Mouse (Mus musculus) cerebellum, postnatal 14 days (tissue): ENCODE measurements around the gene Tnip2.

ENCODE experiments used
- DNase-seq, 2 experiments: peaks; one replicate each; pipeline ENCODE4 v3.0.0; 2021; ENCODE audit warnings: mixed read lengths in 2 of 2

The Tnip2 gene

DNA sequence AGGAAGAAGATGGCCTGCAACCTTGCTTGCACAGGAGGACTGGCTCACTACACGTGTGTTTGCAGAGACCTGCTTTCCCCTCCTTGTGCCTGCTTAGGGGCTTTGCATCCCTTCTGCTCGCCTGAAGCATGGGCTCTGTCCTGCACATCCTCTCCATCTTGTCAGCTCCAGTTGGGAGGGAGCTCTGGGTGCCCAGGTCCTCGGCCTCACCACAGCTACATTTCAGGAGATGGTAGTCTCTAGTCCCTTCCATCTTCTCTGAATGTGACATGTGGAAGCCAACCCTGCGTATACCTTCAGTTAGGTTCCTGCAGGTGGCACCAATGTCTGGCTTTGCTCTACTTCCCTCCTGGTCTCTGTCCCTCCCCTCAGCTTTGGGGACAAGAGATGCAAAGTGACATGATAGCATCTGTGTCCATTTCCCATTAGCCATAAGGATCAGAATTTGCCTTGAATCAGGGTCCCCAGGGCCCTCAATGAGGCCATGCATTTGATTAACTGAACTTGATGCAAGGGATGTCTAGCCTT lies 10.2 kb upstream of the Tnip2 start:
- no peak for DNase-seq

DNA sequence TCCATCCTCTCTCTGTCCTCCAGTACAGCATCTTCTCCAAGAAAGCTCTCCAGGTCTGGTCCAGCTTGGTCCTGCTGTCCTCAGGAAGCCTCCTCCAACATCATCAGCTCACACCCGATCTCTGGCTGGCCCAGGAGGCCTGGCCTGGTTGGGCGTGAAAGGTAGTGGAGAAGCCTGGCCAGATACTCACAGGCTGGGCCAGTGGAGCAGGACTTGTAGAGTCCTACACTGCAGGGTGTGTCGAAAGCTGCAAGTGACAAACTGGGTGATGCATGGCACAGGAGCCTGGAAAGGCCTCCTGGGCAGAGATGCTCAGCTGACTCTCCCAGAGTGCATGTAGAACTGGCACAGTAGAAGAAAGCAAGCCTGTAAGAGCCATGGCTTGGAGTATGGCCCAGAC lies 7.5 kb upstream of the Tnip2 start:
- DNase-seq, result no peak

DNA sequence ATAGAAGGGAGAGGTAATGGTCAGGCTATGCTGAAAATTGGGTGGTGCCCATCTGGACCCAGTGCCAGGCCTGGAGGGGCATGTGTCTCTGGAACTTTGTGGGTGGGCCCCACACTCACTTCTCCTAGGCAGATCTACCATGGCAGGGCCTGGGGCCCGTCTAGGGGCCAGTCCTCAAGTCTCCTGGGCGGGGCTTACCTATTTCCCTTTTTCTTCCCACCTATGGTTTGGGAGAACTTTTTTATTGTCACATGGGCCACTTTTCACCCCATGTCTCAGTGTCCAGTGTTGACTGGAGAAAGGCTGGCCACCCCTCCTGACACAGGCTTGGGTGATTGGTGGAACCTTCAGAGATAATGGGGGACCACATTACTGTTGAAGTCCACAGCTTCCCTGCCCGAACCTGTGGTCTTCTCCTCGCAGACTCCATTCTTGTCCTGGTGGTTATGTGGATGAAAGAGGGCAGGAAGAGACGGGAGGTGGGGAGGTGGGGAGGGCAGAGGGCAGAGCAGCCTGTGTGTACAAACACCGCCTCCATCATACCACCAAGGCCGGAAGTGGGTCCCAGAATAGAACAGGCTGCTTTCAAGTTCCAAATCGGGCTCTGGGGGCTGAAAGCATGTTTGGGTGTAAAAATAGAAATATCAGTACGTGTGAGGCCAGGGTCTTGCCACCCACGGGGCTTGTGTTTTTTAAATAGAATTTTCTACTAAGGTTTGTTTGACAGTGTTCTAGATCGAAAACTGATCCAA lies 6.8 kb upstream of the Tnip2 start:
- no peak for DNase-seq

DNA sequence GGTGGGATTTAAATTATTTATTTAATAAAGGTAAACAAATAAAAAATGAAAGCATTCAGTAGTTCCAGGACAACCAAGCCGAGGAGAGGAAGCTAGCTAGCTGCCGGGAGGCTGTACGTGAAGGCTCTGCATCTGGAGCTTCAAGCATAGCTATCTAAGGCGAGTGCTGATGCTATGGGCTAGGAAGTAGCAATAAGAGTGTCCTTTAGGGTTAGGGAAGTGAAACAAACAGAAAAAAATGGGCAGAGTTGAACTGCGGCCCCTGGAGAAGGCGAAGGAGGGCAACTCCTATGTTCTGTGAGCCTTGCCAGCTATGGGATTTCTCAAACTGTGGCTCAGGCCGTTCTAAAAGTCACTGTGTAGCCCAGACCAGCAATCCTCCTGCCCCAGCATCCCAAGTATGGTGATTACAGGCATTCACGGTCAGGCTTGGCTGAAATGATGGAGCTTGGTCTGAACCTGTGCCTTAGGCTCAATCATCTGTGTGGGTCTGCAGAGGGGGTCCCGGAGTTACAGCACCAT lies 5.7 kb upstream of the Tnip2 start:
- no peak for DNase-seq

DNA sequence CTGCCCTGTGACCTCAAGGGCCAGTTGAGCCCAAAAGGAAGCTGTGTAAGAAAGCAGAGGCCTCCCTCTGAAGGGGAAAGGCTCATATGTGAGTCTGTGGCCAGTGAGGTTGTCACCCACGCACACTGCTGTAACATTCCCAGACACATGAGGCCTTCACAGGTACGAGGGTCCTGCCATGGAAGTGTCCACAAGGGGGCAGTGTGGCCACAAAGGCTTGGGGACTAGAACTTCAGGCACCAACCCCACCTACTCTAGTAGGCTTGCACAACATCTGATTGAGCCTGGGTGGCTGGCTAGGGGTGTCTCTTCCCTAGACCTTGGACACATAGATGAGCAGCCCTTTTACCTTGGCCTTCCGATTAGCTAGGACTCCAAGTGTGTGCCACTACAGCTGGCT lies 4.1 kb upstream of the Tnip2 start:
- DNase-seq, result peak; percentile 85 to 91

DNA sequence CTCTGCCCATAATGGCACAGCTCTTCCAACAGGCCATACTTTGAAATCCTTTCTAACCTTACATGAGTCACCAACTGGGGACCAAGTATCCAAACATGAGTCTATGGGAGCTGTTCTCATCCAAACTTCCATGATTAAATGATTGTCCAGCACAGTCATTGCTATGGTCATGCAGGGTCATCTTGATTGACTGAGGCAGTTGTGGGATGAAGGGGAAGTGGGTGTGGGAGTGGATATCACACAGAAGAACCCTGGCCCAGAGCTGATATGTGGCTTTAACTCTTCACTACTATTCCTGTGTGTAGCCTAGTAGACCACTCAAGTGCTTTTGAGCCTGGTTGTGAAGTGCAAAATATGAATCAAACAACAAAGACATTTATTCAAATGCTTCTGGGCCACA lies 1.3 kb upstream of the Tnip2 start:
- DNase-seq, result no peak

DNA sequence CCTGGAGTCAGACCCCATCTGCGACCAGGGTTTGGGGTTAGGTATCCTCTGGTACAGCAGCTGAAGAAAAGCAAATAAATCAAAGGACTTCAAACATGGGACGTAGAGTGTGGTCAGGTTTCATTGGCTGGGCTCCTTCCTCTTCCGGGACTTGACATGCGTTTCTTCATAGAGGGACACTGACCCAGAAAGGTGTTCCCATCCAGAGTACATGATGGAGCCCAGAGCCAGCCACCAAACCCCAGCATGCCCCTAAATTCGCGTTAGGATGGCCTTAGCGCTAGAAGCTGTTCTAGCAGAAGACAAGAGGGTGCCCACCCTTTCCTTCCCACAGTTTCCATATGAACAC lies 401 bp upstream of the Tnip2 start:
- DNase-seq, result no peak

DNA sequence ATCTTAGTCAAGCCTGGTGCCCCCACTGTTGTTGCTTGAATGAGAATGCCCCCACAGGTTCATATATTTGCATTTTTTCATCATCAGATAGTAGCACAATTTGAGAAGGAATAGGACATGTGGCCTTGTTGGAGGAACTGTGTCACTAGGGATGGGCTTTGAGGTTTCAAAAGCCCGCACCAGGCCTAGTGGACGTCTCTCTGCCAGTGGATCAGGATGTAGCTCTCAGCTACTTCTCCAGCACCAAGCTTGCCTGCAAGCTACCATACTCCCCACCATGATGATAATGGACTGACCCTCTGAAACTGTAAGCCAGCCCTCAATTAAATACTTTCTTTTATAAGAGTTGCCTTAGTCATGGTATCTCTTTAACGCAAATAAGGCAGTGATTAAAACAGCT lies 1.3 kb downstream of the Tnip2 start:
- no peak for DNase-seq

DNA sequence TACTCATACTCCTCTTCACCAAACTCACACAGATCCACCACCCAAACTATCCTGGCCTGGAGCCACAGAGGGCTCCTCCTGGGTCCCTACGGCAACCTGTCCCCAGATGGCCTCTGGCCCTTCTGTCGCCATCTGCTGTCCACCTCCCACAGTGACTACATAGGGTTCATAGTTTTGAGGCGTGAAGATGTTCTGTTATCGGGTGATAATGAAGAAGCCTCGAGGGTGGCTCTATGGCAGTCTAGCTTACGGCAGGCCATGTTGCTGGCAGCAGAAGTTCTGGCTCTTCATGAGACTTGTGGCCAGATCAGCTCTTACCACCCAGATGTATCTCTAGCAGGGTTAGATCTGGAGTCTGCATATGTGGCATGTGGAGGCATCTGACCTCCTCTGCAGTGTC lies 11.0 kb downstream of the Tnip2 start:
- DNase-seq, result no peak

DNA sequence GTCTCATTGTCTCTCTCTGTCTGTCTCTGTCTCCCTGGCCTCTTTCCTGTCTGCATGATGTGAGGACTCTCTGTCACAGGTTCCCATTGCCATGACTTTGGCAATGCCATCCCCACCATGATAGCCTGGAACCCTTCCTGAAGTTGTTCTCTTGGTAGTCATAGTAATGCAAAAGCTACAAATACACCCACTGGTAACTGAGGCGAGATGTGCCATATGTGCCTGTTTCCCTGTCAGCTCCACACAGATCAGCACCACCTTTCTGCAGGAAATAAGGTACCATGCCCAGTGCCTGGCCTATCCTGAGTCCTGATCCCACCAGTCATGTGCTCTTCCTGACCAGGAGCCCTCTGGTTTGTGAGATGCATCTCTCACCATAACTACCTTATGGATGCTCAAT lies 11.4 kb downstream of the Tnip2 start:
- no peak for DNase-seq

DNA sequence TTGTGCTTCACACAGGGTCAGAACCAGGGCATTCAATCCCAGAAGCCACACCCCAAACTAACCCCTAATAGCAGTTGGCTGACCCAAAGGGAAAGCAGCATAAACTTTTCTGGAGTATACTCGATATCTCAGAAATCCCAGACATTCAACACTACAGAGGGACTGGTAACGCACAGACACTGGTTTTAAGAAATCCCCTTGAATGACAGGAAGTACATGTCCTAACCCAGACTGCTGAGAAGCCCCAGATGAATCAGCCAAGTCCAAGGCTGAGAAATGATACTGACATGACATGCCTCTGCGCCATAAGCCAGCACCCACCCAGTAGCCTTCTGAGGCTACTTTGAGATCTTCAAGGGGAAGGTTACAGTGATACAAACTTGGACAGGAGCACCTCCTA lies 12.2 kb downstream of the Tnip2 start:
- no peak for DNase-seq

DNA sequence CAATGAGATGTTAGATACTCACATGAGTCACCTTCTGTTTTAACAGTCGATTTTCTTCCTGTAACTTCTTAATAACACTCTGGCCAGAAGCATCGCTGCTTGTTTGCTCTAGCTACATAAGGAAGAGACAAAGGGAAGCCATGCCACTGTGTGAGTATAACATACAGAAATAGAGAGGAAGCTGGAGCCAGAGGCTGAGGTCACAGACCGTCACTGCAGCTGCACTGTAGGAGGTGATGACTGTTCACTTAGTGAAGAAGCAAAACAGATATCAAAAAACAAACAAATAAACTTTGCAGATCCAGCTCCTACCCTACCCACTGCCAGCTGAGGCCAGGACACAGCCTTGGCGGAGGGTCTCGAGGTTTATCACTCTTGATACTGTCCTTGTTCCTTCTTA lies 12.9 kb downstream of the Tnip2 start:
- no peak for DNase-seq

DNA sequence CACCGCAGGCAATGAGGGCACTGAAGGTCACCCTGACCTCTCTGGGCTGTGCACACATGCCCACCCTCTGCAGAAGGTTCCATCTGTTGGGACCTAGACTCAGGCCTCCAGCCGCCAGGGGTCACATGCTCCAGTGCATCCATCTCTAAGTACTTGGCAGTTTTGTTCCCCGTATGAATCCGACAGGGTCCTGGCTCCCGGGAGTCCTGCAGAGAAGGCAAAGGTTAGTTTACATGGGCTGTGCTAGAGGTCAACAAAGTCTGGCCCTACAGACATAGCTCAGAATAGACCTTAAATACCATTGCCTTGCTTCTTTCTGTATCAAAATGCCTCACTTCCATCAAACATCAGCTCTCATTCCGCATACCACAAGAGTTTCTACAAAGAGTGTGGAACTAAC lies 17.0 kb downstream of the Tnip2 start:
- DNase-seq, result no peak

DNA sequence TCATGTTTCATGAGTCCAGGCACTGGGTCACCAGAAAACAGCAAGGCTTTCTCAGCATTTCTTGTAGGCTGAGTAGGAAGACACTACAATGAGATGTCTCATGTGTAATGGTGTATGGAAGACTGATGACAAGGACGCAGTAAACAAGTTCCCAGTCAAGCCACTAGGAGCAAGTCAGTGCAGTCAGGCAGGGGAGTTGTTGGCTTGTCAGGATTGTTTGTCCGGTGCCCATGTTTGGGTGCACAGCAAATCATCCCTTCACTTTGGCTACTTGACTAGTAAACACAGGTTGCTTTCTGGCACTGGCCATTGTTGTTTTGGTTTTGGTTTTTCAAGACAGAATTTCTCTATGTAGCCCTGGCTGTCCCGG lies 24.4 kb downstream of the Tnip2 start:
- DNase-seq, result no peak

DNA sequence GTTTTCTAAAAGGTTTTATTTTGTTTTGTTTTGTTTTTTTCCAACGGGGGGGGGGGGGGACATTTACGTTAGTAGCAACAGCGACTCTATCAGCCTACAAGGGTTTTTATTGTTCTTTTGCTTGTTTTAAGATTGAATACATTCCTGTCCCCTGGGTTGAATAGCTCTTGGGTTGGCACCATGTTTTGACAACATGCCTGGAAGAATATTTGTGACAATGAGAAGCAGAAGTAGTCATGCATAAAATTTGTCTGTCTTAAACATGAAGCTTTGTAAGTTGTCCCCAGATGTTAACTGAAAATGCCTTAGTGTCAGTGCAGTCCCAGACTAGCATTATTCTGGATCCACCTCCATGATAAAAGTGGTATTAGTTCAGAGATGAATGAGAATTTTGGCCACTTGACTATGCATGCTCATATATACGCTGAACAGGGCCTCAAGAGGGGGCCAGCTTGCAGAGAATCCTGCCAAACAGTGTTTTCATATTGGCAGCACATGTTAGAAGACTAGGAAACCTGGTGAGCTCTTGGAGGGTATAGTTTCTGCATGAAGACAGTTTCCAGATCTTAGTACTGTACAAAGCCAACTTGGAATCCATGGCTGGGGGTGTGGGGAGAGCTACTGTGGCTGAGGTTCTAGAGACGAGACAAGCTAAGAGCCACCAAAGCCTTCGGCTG lies 24.9 kb downstream of the Tnip2 start:
- DNase-seq, result no peak

DNA sequence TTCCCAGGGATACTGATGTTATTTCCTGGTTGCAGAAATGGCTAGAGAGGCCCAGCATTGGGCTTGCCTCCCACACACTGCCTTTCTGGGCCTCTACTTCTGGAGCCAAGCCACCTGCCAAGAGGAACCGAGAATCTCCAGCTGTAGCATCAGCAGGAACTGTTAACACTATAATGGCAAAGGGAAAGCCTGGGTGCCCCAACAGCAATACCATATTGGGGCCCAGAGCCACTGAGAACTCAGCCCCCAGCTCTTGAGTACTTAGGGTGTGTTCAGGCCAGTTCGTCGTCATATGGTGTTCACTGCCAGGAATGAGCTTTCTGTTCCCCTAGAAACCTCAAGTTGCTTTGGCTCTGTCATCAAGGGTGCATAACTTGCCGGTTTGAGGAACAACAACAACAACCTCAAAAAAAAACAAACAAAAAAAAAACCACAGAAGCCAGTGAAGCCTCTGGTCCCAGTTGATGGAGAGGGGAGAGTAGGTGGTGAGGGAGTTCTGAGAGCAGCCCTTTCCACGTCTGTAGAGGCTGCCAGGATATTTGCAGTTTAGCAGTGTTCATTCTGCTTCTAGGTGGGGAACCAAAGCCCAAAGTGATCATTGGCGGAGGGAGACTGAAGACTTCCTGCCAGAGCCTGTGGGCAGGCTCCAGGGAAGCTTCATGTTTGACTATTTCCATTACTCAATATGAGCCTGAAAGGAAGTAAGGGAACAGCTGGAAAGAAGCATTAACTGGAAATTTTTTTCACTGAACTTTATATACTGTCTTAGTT lies 26.3 kb downstream of the Tnip2 start:
- no peak for DNase-seq

DNA sequence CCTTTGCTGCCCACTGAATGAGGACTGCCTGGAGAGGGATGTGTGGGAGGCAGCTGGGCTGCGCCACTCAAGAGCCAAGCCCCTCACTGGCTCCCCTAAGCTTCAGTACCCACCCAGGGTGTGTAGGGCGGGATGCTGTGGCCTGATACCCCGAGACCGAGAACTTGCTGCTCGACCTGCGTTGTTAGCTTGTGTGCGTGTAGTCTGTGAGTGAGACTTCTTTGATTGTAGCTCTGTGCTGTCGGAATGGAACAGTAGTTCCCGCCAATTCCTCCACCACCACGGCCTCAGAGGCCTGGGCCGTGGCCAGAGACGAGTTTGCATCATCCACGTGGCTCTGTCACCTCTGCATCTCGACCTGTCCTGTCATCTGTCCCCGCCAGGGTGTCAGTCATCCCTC lies 28.1 kb downstream of the Tnip2 start:
- no peak for DNase-seq

DNA sequence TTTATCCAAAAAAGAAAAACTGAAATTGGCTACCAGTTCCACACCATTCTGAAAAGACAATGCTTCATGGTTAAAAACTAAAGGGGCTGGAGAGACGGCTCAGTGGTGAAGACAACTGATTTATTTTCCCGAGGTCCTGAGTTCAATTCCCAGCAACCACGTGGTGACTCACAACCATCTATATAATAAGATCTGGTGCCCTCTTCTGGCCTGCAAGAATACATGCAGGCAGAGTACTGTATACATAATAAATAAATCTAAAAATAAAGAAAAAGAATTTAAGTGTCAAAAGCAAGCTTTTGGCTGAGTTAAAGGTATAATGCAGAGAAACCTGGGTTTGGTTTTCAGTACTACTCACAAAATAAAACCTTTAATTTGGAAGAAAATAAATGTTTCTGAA lies 32.9 kb downstream of the Tnip2 start:
- no peak for DNase-seq

DNA sequence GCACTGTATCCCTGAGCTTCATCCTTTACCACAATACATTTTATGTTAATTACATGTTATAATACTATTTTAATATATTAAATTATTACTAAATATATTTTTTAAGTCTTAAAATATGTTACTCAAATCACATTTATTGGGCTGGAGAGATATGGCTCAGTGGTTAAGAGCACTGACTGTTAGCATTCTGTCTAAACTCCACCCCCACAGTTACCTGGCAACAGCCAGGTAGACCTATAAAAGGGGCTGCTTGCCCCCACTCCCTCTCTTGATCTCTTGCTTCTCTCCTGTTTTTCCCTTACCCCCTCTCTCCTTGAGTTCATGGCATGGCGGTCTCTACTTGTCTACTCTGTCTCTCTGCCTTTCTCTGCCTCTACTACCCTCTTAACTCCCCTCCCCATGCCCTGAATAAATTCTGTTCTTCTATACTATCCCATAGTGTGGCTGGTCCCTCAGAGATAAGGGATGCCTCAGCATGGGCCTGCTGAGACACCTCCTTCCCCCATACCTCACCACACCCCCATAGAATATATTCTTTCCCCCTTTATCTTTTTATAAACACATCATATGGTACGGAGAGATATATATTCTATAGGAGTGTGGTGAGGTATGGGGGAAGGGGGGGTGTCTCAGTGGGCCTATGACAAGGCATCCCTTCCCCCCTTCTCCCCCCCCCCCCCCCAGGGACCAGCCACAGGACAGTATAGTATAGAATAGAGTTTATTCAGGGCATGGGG lies 45.6 kb downstream of the Tnip2 start:
- DNase-seq, result no peak

DNA sequence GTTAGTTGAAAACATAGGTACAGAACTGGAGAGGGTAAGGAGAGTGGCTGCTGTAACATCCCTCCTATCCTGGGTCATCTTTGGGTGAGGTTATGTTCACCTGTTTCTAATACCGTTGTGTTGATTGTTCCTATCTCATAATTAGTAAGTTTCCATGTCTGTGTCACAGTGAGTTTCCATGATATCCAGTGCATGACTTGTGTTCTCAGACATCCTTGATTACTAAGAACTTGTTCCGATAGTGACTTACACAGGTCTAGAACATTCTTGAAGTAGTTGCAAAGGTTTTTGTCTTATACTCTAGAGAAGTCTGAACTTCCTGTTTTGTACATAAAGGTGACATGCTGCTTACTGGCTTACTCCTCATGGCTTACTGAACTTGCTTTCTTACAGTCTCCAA lies 47.1 kb downstream of the Tnip2 start:
- DNase-seq, result no peak

DNA sequence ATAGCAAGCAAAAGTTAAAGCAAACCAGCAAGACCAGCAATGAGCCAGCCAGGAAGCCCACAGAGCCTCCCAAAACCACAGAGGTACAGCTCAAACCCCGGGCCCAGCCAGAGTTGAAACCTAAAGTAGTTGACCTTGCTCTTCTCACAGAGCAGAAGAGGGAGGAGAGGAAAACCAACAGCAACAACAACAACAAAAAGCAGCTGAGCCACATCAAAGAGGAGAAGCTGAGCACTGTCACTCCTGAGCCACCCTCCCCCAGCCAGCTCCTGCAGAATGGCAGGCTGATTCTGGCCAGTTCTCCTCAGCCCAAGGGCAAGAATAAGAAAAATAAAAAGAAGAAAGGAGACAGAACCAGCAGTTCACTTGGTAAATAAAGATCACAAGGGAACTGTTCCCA lies 47.7 kb downstream of the Tnip2 start:
- no peak for DNase-seq

DNA sequence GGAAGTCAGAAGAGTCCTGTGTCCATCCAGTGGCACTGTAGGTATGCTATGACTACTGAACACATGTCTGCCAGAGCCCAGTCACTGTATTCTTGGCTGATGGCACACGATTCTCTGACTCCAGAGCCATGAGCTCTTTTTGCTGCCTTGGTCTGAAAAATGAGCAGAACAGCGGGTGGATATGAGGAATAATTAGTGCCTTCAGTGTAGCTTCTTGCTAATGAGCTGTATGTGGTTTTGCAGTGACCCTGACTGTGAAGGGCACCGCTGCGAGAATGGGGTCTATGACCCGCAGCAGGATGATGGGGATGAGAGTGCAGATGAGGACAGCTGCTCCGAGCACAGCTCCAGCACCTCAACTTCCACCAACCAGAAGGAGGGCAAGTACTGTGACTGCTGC lies 52.0 kb downstream of the Tnip2 start:
- no peak for DNase-seq

DNA sequence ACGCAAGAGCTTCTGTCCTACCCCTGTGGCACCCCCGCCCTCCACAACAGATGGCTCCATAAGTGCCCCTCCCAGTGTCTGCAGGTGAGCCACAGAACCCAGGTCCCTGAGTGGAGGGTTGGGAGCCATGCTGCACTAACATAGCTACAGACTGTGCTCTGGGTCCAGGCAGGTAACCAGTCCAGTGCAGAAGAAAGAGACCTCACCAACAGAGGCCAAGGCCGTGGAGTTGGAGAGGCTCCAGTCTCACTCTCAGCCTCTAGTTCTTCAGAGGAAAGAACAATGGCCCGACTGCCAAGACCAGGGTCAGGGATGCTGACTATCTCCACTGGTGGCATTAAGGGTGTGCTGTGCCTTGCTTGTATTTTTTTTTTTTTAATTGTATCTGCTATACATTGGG lies 52.5 kb downstream of the Tnip2 start:
- no peak for DNase-seq
